Mouse (Mus musculus) myocyte (in vitro differentiated cells): Measurements from ENCODE around the gene Cd79b. TPM values are rescaled to one million over a fixed set of nuclear protein-coding genes. Genes with fewer than 3 reads are reported as not detected.

Source experiments
- H3K27me3 ChIP-seq: one replicate; pipeline ENCODE4 v1.6.1; 2011; ENCODE audit not compliant: control insufficient read depth, insufficient read depth, insufficient read length
- H3K36me3 ChIP-seq: one replicate; pipeline ENCODE4 v1.6.1; 2011; ENCODE audit not compliant: control insufficient read depth, insufficient read depth
- H3K4me2 ChIP-seq: one replicate; pipeline ENCODE4 v1.6.1; 2011; ENCODE audit warnings: low read depth, control low read depth
- H3K4me3 ChIP-seq: one replicate; pipeline ENCODE4 v1.5.1; 2011; ENCODE audit warnings: mild to moderate bottlenecking, control low read depth, moderate library complexity
- H3K79me2 ChIP-seq: one replicate; pipeline ENCODE4 v1.6.1; 2011; ENCODE audit not compliant: control insufficient read depth, insufficient read depth
- H3ac ChIP-seq: one replicate; pipeline ENCODE4 v1.6.1; 2011; ENCODE audit not compliant: control insufficient read depth, insufficient read length
- CEBPB ChIP-seq: IDR thresholded peaks from 2 replicates; pipeline ENCODE4 v1.6.1; 2011; ENCODE audit warnings: mild to moderate bottlenecking, moderate library complexity; ENCODE audit not compliant: poor library complexity, insufficient read depth, severe bottlenecking
- E2F4 ChIP-seq: IDR thresholded peaks from one replicate; pipeline ENCODE4 v1.6.1; 2011; ENCODE audit warnings: mild to moderate bottlenecking, control low read depth, moderate library complexity; ENCODE audit not compliant: insufficient read depth
- MAX ChIP-seq: IDR thresholded peaks from one replicate; pipeline ENCODE4 v1.6.1; 2011; ENCODE audit warnings: low read depth, mild to moderate bottlenecking, control low read depth
- MYOD1 ChIP-seq, 3 experiments: IDR thresholded peaks; one replicate each; pipeline ENCODE4 v1.6.1; 2011; ENCODE audit warnings: control low read depth in 2 of 3, low read depth in 2 of 3, mild to moderate bottlenecking in 2 of 3, moderate library complexity in 1 of 3; ENCODE audit not compliant: insufficient read length in 2 of 3, control insufficient read depth in 1 of 3
- MYOG ChIP-seq, 3 experiments: IDR thresholded peaks; one replicate each; pipeline ENCODE4 v1.6.1; 2011; ENCODE audit warnings: control low read depth in 2 of 3, low read depth in 2 of 3, mild to moderate bottlenecking in 2 of 3; ENCODE audit not compliant: insufficient read length in 2 of 3, control insufficient read depth in 1 of 3, insufficient read depth in 1 of 3
- POLR2A ChIP-seq: IDR thresholded peaks from one replicate; pipeline ENCODE4 v1.6.1; 2011; ENCODE audit warnings: low read depth, mild to moderate bottlenecking, control low read depth, moderate library complexity; ENCODE audit not compliant: insufficient read length
- POLR2AphosphoS2 ChIP-seq: IDR thresholded peaks from one replicate; pipeline ENCODE4 v1.6.1; 2011; ENCODE audit warnings: low read depth, control low read depth; ENCODE audit not compliant: insufficient read length
- REST ChIP-seq: IDR thresholded peaks from one replicate; pipeline ENCODE4 v1.6.1; 2011; ENCODE audit warnings: mild to moderate bottlenecking, control low read depth, moderate library complexity; ENCODE audit not compliant: insufficient read depth, insufficient read length
- SRF ChIP-seq: IDR thresholded peaks from one replicate; pipeline ENCODE4 v1.6.1; 2011; ENCODE audit warnings: low read depth; ENCODE audit not compliant: control insufficient read depth, insufficient read length
- TCF12 ChIP-seq: IDR thresholded peaks from one replicate; pipeline ENCODE4 v1.6.1; 2011; ENCODE audit warnings: mild to moderate bottlenecking, control low read depth; ENCODE audit not compliant: poor library complexity, insufficient read depth, severe bottlenecking
- TCF3 ChIP-seq: IDR thresholded peaks from one replicate; pipeline ENCODE4 v1.6.1; 2011; ENCODE audit warnings: low read depth, control low read depth; ENCODE audit not compliant: insufficient read length
- USF1 ChIP-seq: IDR thresholded peaks from one replicate; pipeline ENCODE4 v1.6.1; 2011; ENCODE audit warnings: low read depth, mild to moderate bottlenecking, control low read depth, moderate library complexity
- polyA plus RNA-seq: library from polyadenylated mRNA; unstranded; fragments of >200 nt; fragmentation: generic; extraction: Trizol; gene quantifications from one replicate; pipeline ENCODE4 v1.2.1, GENCODE M21; 2012; ENCODE audit warnings: missing spikeins

The Cd79b gene
- polyA plus RNA-seq, 1 experiment: not detected

GRCm38 (mm10) chr11:106332458-106332857 lies 17.9 kb upstream of the Cd79b start:
- no peaks in the 10 kb centered on the region for H3K27me3 ChIP-seq
- peak overlapping the region; percentile 24 for H3K4me2 ChIP-seq
- TF ChIP-seq MAX (no peak), USF1 (no peak), E2F4 (no peak), MYOD1 (IDR thresholded peaks at IDR 0.05; ENCODE audit: control insufficient read depth in 1 of 3, insufficient read length in 2 of 3, low read depth in 2 of 3) (peak in 1 of 3 experiments; percentile 75), TCF3 (no peak), SRF (no peak), MYOG (IDR thresholded peaks at IDR 0.05; ENCODE audit: control insufficient read depth in 1 of 3, insufficient read depth in 1 of 3, insufficient read length in 2 of 3, low read depth in 2 of 3) (peak in 1 of 3 experiments; percentile 37), POLR2AphosphoS2 (no peak), REST (no peak), TCF12 (no peak), POLR2A (no peak)
- no peak overlapping the region for H3ac ChIP-seq
- H3K4me3 ChIP-seq: no peak overlapping the region
- H3K79me2 ChIP-seq: no peaks in the 10 kb centered on the region
- H3K36me3 ChIP-seq: no peaks in the 10 kb centered on the region

DNA sequence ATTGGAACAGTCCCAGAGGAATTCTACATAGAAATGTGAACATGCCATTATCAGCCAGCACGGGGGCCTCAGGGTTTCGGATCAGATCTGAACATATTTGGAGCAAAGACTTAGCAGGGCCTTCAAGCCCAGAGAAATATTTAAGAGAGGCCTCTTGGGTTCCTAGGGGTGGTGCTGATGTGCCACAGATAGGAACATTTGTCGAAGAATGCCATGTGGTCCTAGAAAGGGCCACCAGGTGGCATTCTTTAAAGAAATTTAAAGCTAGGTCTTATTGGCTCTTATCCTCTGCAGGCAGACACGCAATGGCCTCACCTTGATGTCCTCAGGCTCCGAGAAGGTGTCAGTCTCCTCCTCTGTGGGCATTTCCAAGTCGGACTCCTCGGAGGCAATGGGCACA lies 15.1 kb upstream of the Cd79b start:
- H3K79me2 ChIP-seq: no peaks in the 10 kb centered on the region
- no peaks in the 10 kb centered on the region for H3K36me3 ChIP-seq
- no peak for TF ChIP-seq E2F4
- TF ChIP-seq TCF3: no peak
- TF ChIP-seq POLR2AphosphoS2: no peak
- TF ChIP-seq REST: no peak
- TF ChIP-seq USF1: no peak
- TF ChIP-seq MAX: no peak
- TF ChIP-seq MYOD1 (IDR thresholded peaks at IDR 0.05; ENCODE audit: control insufficient read depth in 1 of 3, insufficient read length in 2 of 3, low read depth in 2 of 3): no peak
- TF ChIP-seq POLR2A: no peak
- TF ChIP-seq CEBPB: no peak
- TF ChIP-seq SRF: no peak
- TF ChIP-seq MYOG (IDR thresholded peaks at IDR 0.05; ENCODE audit: control insufficient read depth in 1 of 3, insufficient read depth in 1 of 3, insufficient read length in 2 of 3, low read depth in 2 of 3): no peak
- TF ChIP-seq TCF12: no peak
- H3K27me3 ChIP-seq: no peaks in the 10 kb centered on the region
- no peak overlapping the region for H3ac ChIP-seq
- no peak overlapping the region for H3K4me3 ChIP-seq
- H3K4me2 ChIP-seq: no peak overlapping the region

- Histone ChIP-seq H3K79me2 (no peaks in the 10 kb centered on the region), H3K4me3 (no peak overlapping the region), H3K27me3 (peaks cover 2% of the 10 kb centered on the region), H3ac (no peak overlapping the region), H3K36me3 (no peaks in the 10 kb centered on the region), H3K4me2 (peak overlapping the region; percentile 3)
- TF ChIP-seq TCF12 (no peak), POLR2AphosphoS2 (no peak), TCF3 (no peak), SRF (no peak), MYOD1 (IDR thresholded peaks at IDR 0.05; ENCODE audit: control insufficient read depth in 1 of 3, insufficient read length in 2 of 3, low read depth in 2 of 3) (no peak), REST (no peak), E2F4 (no peak), MYOG (IDR thresholded peaks at IDR 0.05; ENCODE audit: control insufficient read depth in 1 of 3, insufficient read depth in 1 of 3, insufficient read length in 2 of 3, low read depth in 2 of 3) (no peak), CEBPB (no peak), POLR2A (no peak)
These were observed 14.6 kb upstream of the Cd79b start for GRCm38 (mm10) chr11:106329128-106329527.

DNA sequence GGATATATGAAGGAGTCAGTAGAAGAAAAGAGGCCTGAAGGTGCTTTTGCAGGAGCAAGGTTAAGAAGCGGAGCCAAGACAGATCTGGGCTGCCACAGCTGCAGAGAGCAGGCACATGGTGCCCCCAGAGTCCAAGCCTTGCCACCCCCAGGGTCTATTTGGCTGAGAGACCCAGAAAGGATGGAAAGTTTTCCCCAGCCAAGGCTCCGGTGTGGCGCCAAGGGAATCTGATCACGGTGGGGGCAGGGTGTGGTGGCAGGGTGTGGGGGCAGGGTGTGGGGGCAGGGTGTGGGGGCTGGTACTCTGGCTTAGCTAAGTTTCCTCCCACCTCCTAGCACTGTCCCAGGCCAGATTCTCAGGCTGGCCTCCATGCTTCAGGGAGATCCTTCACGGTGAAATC lies 14.0 kb upstream of the Cd79b start:
- no peak overlapping the region for H3K4me3 ChIP-seq
- no peak overlapping the region for H3K4me2 ChIP-seq
- H3K27me3 ChIP-seq: peaks cover 8% of the 10 kb centered on the region
- TF ChIP-seq POLR2A (no peak), E2F4 (no peak), POLR2AphosphoS2 (no peak), SRF (no peak), TCF3 (no peak), MAX (no peak), CEBPB (no peak), MYOD1 (IDR thresholded peaks at IDR 0.05; ENCODE audit: control insufficient read depth in 1 of 3, insufficient read length in 2 of 3, low read depth in 2 of 3) (no peak), TCF12 (no peak), REST (no peak), MYOG (IDR thresholded peaks at IDR 0.05; ENCODE audit: control insufficient read depth in 1 of 3, insufficient read depth in 1 of 3, insufficient read length in 2 of 3, low read depth in 2 of 3) (no peak), USF1 (no peak)
- H3K36me3 ChIP-seq: no peaks in the 10 kb centered on the region
- H3ac ChIP-seq: no peak overlapping the region
- no peaks in the 10 kb centered on the region for H3K79me2 ChIP-seq

DNA sequence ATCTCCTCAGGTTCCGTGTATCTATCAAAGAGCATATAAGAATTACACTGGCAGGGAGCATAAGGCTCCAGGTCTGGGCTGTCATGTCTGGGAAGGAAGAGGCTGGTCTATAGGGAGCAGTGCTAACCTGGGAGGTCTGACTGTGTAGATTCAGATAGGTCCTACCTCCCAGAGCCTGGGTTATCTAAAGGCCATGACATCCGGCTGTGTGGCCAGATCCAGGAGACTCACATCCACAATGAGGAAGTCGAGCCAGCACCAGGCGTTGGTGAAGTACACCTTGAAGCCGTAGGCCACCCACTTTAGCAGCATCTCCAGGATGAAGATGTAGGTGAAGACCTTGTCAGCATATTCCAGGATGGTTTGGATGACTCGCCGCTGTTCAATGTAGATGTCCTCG lies 11.9 kb upstream of the Cd79b start:
- no peaks in the 10 kb centered on the region for H3K79me2 ChIP-seq
- no peak overlapping the region for H3K4me3 ChIP-seq
- TF ChIP-seq CEBPB (no peak), E2F4 (no peak), TCF12 (no peak)
- no peaks in the 10 kb centered on the region for H3K36me3 ChIP-seq
- H3K27me3 ChIP-seq: peaks cover 17% of the 10 kb centered on the region
- H3K4me2 ChIP-seq: no peak overlapping the region
- H3ac ChIP-seq: no peak overlapping the region
